Mouse (Mus musculus) heart, adult 2 months (tissue): Measurements from ENCODE around the gene Gm21970.

Experiments
- CTCF ChIP-seq: fragments of 200-600 bp; IDR thresholded peaks from 2 replicates; pipeline ENCODE4 v1.8.1; 2022; ENCODE audit warnings: antibody characterized with exemption, mild to moderate bottlenecking, moderate library complexity
- POLR2A ChIP-seq: fragments of 200-500 bp; IDR thresholded peaks from 2 replicates; pipeline ENCODE4 v1.6.1; 2011; ENCODE audit warnings: mild to moderate bottlenecking, low read depth, low read length, control low read depth; ENCODE audit not compliant: insufficient read depth

- TF ChIP-seq POLR2A, result no peak
- no peak for TF ChIP-seq CTCF
These were observed 66.8 kb downstream of the Gm21970 start for GRCm38 (mm10) chr16:91458301-91458746.
